Mouse (Mus musculus) kidney, adult 2 months (tissue): ENCODE measurements around the gene Onecut1.

Experiments used
- CTCF ChIP-seq: fragments of 200-500 bp; conservative IDR thresholded peaks from 2 replicates; pipeline ENCODE4 v1.5.1; 2011; ENCODE audit warnings: low read depth, mild to moderate bottlenecking, control low read depth, low read length, moderate library complexity, mixed read lengths; ENCODE audit not compliant: insufficient read depth, insufficient read length
- POLR2A ChIP-seq: fragments of 200-500 bp; IDR thresholded peaks from one replicate; pipeline ENCODE4 v1.6.1; 2011; ENCODE audit warnings: low read depth, low read length, control low read depth

- TF ChIP-seq CTCF (no peak), POLR2A (no peak)
Measured at GRCm38 (mm10) chr9:74849195-74849978, 12.3 kb upstream of the Onecut1 start.
